Mouse (Mus musculus) thymus, postnatal 25 days (tissue): ENCODE measurements at regions not wholly inside any gene's neighbourhood (a gene's known extent, or its start where the extent isn't known, plus 50 kb on each side); places are given as distances from the start of the nearest gene placed in this dataset.
"Not testable (repeated sequence)": the region's sequence is repeated elsewhere in the genome, so short reads cannot be mapped to it uniquely, and the experiment has no call there.

Experiments used
- DNase-seq: peaks from one replicate; pipeline ENCODE4 v3.0.0; 2022

DNA sequence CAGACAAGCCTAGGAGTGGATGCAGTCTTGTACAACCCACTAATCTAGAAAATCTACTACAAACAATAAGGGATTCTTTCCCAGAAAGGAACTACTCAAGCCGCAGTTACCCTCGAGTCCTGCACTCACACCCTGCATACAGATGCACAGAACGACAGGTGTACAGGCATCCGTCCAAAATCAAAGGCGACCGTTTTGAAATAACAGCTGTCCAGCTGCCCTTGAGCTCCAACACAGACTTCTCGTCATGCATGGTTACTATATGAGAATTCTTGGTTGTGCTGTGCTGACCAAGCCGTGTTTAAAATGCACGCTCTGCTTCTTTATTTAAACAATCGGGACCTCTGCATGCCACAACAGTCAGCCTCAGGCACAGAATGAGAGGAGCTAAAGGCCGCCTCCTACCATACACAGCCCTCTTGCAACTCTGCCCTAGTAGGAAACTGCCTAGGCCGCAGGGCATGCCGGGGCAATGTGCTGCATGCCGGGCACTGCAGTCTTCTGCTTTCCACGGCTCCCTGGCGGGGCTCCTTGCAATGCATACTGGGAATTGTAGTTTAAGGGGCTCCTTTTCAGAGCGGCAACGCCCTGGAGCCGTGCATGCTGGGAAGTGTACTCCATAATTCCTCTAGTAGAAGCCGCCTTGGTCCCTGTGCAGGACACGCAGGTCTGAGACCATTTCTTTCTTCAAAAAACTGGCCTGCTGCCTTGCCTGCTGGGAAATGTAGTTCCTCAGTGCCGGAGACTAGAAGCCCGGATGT lies 237.4 kb upstream of the Myt1l start:
- peak; percentile 77 for DNase-seq

GRCm38 (mm10) chr12:29297984-29298383 lies 230.2 kb upstream of the Myt1l start:
- no peak for DNase-seq

- no peak for DNase-seq
Measured at GRCm38 (mm10) chr12:29315636-29316035, 212.5 kb upstream of the Myt1l start.

DNA sequence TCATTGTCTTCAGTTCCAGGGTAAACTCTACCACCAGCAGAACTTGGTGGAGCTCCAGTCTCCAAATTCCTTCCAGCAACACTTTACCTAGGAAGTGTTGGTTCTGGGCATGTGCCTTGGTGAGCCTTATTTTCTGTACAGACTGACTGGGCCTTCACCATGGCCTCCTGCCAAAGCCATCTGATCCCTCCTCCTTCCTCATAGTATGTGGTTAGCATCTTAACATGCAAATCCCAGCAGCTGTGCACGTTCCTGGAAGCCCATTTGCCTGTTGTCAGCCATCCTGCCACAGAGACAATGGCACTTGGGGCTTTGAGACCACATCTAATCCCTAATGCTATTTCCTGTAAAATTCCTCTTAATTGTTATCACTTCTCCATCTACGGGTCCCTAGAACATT lies 206.7 kb upstream of the Myt1l start:
- DNase-seq, result no peak

DNA sequence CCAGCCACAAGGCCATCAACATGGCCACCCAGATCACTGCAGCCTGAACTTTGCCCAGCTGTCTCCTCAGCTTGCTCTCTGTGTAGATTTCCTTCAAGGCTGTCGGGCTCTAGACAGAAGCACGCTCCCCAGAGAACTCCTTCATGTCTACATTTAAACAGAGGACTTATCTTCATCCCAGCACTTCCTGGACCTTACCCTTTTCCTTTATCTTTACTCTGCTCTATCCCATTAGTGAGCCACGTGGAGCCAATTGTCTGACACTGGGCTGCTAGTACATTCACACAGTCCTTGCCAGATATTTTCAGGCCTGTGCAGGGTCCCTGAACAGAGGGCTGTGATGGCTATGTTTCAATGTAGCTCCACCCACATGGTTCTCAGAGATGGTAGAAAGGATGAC lies 204.7 kb upstream of the Myt1l start:
- DNase-seq, result no peak

DNA sequence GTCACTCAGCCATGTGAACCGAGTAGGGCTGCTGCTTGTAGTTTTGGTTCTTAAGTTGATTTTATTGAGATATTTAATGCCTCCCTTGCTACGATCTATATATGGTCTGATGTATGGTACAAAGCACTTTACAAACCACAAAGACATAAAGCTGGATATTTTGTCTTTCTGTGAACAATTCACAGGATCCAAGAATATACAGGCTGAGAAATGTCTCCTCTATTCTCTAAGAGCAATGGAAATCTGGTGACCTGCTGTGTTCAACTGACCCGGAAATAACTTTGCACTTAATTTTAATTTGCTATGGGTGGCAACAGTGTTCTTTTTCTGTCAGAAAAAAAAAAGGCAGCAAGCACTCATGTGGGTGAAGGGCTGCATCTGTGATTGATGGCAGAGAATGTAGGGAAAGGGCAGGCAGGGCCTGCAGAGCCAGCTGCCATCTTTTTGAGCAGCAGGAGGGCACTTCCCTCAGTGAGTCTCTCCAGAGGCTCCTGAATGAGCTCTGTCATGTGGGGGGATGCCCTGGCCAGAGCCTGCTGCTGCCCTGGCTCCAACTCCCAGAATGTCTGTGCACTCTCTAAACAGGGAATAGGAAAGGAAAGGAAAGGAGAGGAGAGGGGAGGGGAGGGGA lies 192.2 kb upstream of the Myt1l start:
- no peak for DNase-seq

DNA sequence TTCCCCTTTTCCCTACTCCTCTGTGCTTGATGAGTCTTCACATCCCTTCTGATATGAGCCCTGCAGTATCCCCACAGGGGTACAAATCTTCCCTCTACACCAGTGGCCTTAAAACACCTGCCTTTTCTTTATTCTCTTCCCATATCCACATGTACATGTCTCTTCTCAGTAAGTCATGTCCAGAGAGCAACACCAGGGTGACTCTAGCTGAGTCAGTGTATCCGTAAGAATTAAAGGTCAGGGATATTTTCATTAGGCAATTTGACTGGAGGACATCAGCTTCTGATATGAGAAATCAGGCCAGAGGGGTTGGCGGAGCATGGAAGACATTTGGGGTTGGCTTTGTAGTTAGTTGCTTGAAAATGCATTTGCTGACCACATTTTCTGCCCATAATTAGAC lies 190.8 kb upstream of the Myt1l start:
- no peak for DNase-seq

DNA sequence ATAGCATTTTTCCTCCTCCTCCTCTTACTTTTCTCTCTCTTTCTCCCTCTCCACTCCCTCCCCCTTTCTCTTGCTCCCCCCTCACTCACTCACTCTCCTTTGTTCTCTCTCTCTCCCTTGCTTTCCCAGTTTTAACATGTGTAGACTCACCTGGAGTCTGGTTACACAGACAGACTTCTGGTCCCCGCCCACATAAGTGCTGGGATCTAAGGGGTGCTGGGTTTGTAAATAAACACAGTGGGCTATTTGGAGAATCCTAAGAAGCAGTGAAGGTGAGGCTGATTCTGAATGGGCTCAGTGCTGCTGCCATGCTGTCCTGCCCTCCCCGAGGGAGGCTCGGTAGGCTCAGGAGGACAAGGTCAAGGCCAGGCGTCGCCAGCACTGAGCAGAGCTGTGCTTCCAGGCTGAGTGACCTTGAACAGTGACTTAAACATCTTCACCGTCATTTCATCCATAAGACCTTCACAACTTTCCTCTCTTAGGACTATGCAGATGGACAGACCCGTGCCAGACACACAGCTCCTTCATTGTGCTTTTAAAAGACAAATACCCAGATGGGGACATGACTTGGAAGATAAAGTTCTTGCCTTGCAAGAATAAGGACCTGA lies 186.7 kb upstream of the Myt1l start:
- DNase-seq, result no peak

DNA sequence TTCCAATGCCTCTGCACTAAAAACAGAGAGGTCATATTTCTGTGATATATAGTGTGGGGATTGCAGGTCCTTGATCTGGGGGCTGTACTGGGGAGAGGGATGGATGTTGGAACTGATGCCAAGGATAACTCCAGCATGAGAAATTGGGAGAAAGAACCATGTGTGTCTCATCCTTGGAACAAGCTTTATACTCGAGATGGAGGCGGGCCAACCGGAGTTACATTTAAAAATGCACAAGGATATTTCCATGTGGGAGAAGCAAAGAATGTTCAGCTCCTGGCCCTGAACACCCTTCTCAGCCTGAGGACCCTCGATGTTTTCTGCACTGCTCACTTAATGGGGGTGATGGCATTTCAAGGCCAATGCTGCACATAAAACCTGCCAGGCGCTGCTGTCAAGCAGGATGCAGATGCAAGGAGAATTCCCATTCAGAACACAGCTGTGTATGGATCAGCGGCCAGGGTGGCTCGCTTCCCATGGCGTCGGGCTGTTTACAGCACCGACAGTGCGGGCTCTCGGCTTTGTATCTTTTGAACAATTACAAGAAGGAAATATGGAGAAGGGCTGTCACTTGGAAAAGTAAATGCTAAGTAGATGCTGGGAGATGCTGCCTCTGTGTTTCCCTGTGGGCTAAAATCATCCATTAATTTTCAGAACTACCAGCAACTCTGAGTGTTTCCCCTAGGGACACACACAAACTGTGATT lies 184.9 kb upstream of the Myt1l start:
- DNase-seq, result no peak

DNA sequence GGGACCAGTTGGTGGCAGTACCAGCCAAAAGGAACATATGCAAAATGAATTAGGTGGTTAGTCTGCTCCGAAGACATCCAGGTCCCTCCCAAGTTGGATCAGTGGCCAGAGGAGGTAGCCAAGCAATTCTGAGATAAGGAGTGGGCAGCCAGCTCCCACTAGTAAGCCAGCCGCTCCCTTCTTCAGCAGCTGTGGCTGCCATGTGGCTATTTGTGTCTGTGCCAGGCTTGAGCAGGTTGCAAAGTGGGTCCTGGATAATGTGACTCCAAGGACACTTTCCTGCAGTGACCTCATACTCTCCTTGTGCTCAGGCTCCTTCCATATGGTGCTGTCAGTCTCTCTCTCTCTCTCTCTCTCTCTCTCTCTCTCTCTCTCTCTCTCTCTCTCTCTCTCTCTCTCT lies 179.5 kb upstream of the Myt1l start:
- no peak for DNase-seq

DNA sequence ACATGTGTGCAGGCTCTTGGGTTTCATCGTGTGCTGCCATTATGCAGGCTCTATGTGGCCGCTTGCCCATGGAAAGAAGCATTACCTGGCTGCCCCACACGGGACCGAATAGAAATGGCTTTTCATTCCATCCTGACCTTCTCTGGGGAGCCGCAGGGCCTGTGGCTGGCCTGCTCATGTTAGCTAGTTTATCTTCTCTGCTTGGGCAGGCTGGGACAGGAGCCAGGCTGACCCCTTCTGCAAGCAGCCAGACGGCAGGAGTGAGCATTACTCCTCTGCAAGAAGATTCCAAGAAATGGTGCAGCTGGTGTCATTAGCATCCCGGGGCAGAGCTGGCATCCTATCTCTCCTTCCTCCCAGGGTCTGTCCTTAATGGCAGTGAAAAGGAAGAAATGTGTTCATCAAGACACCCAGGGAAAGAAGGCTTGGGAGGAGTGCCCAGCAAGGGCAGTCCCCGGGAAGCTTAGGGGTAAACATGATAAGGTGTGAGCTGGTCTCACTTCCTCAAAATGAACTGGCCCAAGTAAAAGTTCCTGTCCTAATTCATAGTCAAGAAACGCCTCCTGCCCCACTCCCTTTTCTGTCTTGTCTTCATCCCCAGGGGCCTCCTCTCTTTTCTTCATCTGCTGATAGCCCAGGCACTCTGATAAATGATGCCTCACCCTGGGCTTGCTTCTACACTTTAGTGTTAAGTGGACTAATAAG lies 178.9 kb upstream of the Myt1l start:
- no peak for DNase-seq

- DNase-seq, result no peak
Measured at GRCm38 (mm10) chr12:29353777-29354496, 174.2 kb upstream of the Myt1l start.

DNA sequence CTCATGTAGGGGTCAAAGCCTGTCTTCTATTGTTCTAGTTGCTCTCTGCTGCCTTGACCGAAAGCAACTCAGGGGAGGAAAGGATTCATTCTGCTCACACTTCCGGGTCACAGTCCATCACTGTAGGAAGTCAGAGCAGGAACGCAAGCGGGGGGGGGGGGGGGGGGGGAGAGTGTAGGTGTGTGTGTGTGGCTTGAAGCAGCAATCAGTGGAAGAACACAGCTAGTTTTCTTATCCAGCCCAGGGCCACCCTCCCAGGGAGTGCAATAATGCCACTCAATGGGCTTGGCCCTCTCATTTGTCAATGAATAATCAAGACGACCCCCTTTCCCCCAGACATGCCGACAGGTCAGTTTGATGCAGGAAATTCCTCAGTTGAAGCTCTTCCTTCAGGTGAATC lies 173.4 kb upstream of the Myt1l start:
- DNase-seq, result no peak

- no peak for DNase-seq
Measured at GRCm38 (mm10) chr12:29356681-29357397, 171.3 kb upstream of the Myt1l start.

DNA sequence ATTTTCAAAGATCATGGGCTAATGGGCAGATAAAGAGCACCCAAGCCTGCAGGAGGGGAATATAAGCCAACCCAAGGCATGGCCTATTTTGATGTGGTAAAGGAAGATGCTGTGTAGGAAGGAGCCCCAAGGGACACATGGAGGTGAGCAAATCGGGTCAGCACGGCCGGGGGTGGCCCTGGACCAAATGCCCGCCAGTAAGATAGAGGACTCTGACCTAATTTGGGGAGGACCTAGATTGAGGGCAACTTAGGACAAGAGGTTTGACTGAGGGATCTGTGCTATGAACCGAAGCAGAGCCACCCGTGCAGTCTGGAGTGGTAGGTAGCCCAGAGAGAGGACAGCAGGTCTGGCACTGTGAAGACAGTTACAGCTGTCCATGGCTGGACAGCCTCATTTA lies 166.9 kb upstream of the Myt1l start:
- DNase-seq, result no peak

- DNase-seq, result not testable (repeated sequence)
Measured at GRCm38 (mm10) chr12:29367741-29368106, 160.5 kb upstream of the Myt1l start.

DNA sequence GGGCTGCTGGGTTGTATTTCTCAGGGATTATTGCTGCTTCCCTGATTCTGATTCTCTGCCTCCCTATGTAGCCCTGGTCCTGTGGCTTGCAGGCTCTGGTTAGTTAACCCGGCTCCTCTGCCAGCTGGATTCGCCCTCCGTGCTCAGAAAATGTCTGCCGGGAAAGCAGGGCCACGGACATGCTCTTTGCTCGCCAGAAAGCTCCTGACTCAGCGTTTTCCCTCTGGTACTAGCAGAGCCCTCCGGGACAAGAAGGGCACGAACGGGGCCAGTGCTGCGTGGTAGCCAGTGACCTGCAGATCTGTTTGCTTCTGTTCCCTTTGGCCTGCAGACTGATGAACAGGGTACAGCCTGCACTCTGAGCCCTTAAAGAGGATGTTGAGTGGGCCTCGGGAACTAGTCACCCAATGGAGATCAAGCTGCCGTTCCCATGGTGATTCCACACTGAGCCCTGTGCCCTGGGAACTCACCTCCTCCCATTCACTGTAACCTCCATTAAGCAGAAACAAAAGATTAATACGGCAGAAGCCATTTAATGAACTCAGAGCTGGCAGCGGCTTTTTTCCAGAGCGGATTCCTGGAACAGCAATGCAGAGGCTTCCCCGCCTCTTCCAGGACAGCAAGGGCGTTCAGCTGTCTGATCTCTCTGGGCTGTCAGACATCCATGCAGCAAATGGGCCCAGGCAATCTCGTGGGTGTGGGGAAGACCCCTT lies 159.9 kb upstream of the Myt1l start:
- no peak for DNase-seq

GRCm38 (mm10) chr12:29368820-29369175 lies 159.4 kb upstream of the Myt1l start:
- no peak for DNase-seq

- no peak for DNase-seq
Measured at GRCm38 (mm10) chr12:29391756-29392155, 136.4 kb upstream of the Myt1l start.

DNA sequence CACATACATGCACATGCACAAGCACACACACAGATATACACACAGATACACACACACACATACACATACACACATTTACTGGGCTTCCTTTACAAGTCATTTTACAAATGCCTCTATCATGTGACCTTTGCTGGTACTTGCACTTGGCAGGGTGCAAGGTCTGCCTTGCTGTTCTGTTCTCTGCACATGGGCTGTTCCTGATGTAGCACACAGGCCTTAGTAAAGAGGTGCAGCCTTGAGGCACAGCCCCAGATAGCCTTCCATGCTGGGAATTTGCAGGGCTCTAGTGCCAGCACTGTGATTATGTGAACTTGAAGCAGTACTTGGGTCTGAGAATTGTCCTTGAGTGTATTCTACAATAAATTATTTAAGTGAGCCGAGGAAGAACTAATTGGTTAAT lies 133.9 kb upstream of the Myt1l start:
- DNase-seq, result no peak

GRCm38 (mm10) chr12:29394881-29395280 lies 133.3 kb upstream of the Myt1l start:
- no peak for DNase-seq
